Mouse (Mus musculus) forebrain, postnatal 0 days (tissue): ENCODE results near the gene Col6a2. TPM values are rescaled to one million over a fixed set of nuclear protein-coding genes. Genes with fewer than 3 reads are reported as not detected.

Experiments
- ATAC-seq: fragments of 200-750 bp; cut with Nextera tagmentation; 2 replicates; pipeline ENCODE4 v1.8.0; 2017; ENCODE audit warnings: mild to moderate bottlenecking, moderate library complexity
- DNase-seq: peaks from one replicate; pipeline ENCODE4 v3.0.0-alpha.2; 2015
- H3K27ac ChIP-seq: fragments of 300-500 bp; sonication (generic); 2 replicates; pipeline ENCODE4 v1.5.1; 2014; ENCODE audit warnings: low read depth, mild to moderate bottlenecking, antibody characterized with exemption, low read length, moderate library complexity, mixed read lengths
- H3K27me3 ChIP-seq: fragments of 300-500 bp; sonication (generic); 2 replicates; pipeline ENCODE4 v1.6.1; 2014; ENCODE audit warnings: mild to moderate bottlenecking, low read length, mixed read lengths; ENCODE audit not compliant: insufficient read depth
- H3K36me3 ChIP-seq: fragments of 300-500 bp; sonication (generic); 2 replicates; pipeline ENCODE4 v1.6.1; 2014; ENCODE audit warnings: mild to moderate bottlenecking, moderate library complexity; ENCODE audit not compliant: insufficient read depth
- H3K4me1 ChIP-seq: fragments of 300-500 bp; sonication (generic); 2 replicates; pipeline ENCODE4 v1.6.1; 2014; ENCODE audit warnings: antibody characterized with exemption; ENCODE audit not compliant: insufficient read depth
- H3K4me2 ChIP-seq: fragments of 300-500 bp; sonication (generic); 2 replicates; pipeline ENCODE4 v1.6.1; 2014; ENCODE audit warnings: low read depth, mild to moderate bottlenecking, moderate library complexity
- H3K4me3 ChIP-seq: fragments of 300-500 bp; sonication (generic); 2 replicates; pipeline ENCODE4 v1.5.1; 2014; ENCODE audit warnings: low read depth, low read length, mixed read lengths
- H3K9ac ChIP-seq: fragments of 300-500 bp; sonication (generic); 2 replicates; pipeline ENCODE4 v1.6.1; 2014; ENCODE audit warnings: mild to moderate bottlenecking
- H3K9me3 ChIP-seq: fragments of 300-500 bp; sonication (generic); 2 replicates; pipeline ENCODE4 v1.6.1; 2016; ENCODE audit warnings: low read length
- CTCF ChIP-seq: sonication (generic); IDR thresholded peaks from 2 replicates; pipeline ENCODE4 v1.5.1; 2016; ENCODE audit warnings: antibody characterized with exemption, control low read depth, low read depth
- WGBS: fragments of 180-500 bp; shearing (Covaris S2); extraction: QIAGEN DNeasy Blood & Tissue Kit; methylation state at CpG from one replicate; pipeline ENCODE4 v1.1.7; 2014; 5-methylcytosine and 5-hydroxymethylcytosine counted together
- polyA plus RNA-seq: library from polyadenylated mRNA; unstranded; fragments of >200 nt; fragmentation: Nextera tagmentation; extraction: Ambion mirVana; gene quantifications from 2 replicates; pipeline ENCODE4 v1.2.1, GENCODE M21; 2015
- total RNA-seq: library from RNA; depleted of rRNA; stranded (reverse); fragments of >200 nt; gene quantifications from 2 replicates; pipeline ENCODE4 v1.2.3, GENCODE M21; 2014

Col6a2 gene
- total and polyA plus RNA-seq, 2 experiments from 2014 or later: 11.6 to 21.5 TPM

DNA sequence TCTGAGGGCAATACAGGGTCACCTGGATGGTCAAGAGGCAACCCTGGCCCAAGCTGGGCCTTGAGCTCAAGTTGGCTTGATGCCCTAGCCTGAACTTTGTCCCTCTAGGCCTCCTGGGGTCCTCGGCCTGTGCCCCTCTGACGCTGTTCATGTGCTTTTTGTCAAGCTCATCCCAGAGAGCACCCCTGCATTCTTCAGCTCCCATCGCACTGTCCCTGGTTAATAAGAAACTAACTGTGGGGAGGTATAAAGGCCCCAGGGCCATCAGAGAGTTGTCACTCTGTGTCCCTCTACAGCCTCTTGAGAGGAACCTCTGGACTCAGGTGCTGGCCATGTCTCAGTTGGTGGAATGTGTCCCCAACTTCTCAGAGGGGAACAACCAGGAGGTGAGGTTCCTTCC, 48.1 kb downstream of the Col6a2 start, which contains the start of gene Ftcd:
Gene Ftcd (plus strand): TSS at position 275 of the 400 bp plus-strand sequence.
- Histone ChIP-seq H3K27ac (no peak within 1 kb of the TSS), H3K9ac (no peak within 1 kb of the TSS), H3K9me3 (no peaks in the 10 kb centered on the region), H3K27me3 (no peaks in the 10 kb centered on the region), H3K4me3 (no peak within 1 kb of the TSS), H3K36me3 (no peaks in the 10 kb centered on the region), H3K4me1 (no peaks in the 10 kb centered on the region), H3K4me2 (no peak within 1 kb of the TSS)
- WGBS: 91% methylated on average over 3 of the region's 3 CpGs
- TF ChIP-seq CTCF: no peak
- no peak for ATAC-seq
- DNase-seq: no peak

DNA sequence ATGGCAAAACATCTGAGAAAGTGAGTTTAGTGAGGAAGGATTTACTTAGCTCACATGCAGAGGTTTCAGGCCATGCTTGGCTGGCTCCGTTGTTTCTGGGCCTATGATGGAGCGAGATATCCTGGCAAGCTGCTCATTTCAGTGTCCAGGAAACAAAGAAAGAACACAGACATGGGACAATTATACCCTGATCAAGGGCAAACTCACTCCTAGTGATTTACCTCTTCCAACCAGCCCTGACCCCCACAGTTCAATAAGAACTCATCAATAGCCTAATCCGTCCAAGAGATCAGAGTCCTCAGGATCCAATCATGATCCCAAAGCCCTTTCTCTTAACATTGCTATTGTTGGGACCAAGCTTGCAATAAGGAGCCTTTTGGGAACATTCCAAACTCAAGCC, 51.3 kb downstream of the Col6a2 start:
- Histone ChIP-seq H3K36me3 (no peaks in the 10 kb centered on the region), H3K27me3 (no peaks in the 10 kb centered on the region), H3K4me2 (no peak overlapping the region), H3K4me3 (no peak overlapping the region), H3K4me1 (no peaks in the 10 kb centered on the region), H3K27ac (no peak overlapping the region), H3K9ac (no peak overlapping the region), H3K9me3 (no peaks in the 10 kb centered on the region)
- no peak for DNase-seq
- WGBS: 25% methylated on average over 3 of the region's 3 CpGs
- no peak for TF ChIP-seq CTCF
- no peak for ATAC-seq

DNA sequence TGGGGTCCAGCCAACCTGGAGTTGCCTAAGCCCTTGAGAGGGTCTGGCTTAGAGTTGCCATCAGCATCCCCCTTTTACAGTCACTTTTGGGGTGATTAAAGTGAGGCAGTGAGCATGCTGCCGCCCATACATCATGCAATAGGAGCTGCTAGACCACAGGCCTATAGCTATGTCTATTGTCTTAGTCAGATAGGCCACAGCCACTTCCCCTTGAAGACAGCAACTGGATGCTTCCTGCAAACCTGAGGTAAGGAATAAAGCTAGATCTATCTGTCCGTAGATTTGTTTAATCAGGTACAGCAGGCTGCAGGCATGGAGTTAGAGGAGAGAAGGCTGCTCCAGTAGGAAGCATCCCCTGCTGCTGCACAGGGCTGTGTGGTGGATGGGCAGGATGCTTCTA, 52.4 kb downstream of the Col6a2 start:
- WGBS: 75% methylated on average over 2 of the region's 2 CpGs
- no peak overlapping the region for H3K4me3 ChIP-seq
- H3K4me1 ChIP-seq: no peaks in the 10 kb centered on the region
- H3K36me3 ChIP-seq: no peaks in the 10 kb centered on the region
- H3K27ac ChIP-seq: no peak overlapping the region
- H3K4me2 ChIP-seq: no peak overlapping the region
- H3K9me3 ChIP-seq: no peaks in the 10 kb centered on the region
- no peak for TF ChIP-seq CTCF
- no peaks in the 10 kb centered on the region for H3K27me3 ChIP-seq
- DNase-seq (no peak), ATAC-seq (no peak)
- no peak overlapping the region for H3K9ac ChIP-seq

DNA sequence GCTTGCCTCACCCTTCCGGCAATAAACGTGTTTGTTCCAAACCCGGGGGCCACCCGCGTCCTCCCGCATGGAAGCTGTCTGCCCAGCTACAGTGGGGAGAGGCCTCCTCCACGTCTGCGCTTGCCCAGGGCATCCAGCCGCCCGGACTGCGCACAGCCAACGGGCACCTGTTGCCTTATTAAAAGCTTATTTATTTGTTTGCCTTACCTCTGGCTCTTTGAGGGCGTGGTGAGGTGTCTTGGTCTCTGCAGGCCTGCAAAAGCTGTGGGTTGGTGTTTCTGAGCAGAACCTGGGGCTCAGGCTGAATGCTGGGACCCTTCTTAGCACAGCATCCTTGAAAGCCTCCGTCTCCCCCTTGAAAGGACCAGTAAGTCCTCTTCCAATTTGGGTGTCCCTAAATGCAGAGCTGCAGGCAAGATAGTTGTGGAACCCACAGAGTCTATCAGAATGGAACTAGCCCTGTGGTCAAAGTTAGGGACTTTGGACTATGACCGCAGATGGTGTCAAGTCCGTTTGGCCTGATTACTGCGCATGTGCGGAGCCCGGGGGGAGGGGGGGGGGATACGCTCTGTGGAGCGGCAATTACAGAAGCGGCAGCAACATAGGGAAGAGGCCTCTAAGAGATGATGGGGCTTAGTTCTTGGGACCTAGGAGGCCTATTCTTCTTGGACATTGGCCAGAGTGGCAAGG, 53.3 kb downstream of the Col6a2 start:
- DNase-seq (no peak), ATAC-seq (no peak)
- H3K36me3 ChIP-seq: no peaks in the 10 kb centered on the region
- no peak overlapping the region for H3K4me2 ChIP-seq
- WGBS: 93% methylated on average over 22 of the region's 22 CpGs
- H3K4me1 ChIP-seq: no peaks in the 10 kb centered on the region
- no peak for TF ChIP-seq CTCF
- H3K27ac ChIP-seq: no peak overlapping the region
- no peaks in the 10 kb centered on the region for H3K9me3 ChIP-seq
- no peaks in the 10 kb centered on the region for H3K27me3 ChIP-seq
- no peak overlapping the region for H3K9ac ChIP-seq
- H3K4me3 ChIP-seq: no peak overlapping the region

DNA sequence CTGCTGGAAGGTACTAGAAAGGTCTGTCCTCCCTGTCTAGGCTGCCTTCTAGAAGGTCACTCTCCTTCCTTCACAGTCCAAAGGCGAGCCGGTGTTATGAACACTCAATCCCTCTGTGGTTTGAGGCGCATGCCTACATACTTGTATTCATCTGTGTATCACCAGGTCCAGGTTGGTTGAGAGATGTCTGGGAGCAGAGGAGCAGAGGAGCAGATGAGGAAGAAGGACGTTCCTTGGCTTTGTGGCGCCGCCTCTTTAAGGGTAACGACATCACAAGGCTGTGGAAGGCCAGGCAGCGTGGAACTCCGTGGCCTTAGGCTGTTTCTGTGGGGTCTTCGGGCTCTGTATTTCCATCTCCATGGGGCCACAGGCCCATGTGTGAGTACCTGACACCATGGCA, 61.5 kb downstream of the Col6a2 start, which contains the start of gene Spatc1l:
Gene Spatc1l (plus strand): TSS at position 301 of the 400 bp plus-strand sequence.
- WGBS: 90% methylated on average over 10 of the region's 10 CpGs
- Histone ChIP-seq H3K4me2 (no peak within 1 kb of the TSS), H3K4me1 (no peaks in the 10 kb centered on the region), H3K27ac (no peak within 1 kb of the TSS), H3K36me3 (no peaks in the 10 kb centered on the region), H3K27me3 (no peaks in the 10 kb centered on the region), H3K9me3 (no peaks in the 10 kb centered on the region), H3K4me3 (no peak within 1 kb of the TSS), H3K9ac (no peak within 1 kb of the TSS)
- ATAC-seq (no peak), DNase-seq (no peak)
- TF ChIP-seq CTCF: no peak

DNA sequence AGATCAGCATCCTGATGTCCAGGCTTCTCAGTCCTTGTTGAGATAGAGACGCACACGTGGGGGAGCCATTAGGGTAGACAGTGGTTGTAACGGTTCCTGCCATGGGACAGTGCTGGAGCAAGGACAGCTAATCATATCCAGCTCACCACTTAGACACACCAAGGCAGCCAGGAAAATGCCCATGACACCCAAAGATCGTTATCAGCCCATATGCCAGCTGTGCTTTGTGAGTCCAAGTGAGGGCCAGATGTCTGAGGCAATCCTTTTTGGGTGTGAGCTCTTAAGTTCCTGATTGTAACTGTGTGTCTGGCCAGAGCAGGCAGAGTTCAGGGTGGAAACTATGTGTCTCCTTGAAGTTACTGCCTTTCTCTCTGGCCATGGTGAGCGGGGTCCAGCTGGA, 69.4 kb downstream of the Col6a2 start:
- H3K4me1 ChIP-seq: no peaks in the 10 kb centered on the region
- no peak overlapping the region for H3K27ac ChIP-seq
- no peak overlapping the region for H3K4me3 ChIP-seq
- ATAC-seq (no peak), DNase-seq (no peak)
- no peaks in the 10 kb centered on the region for H3K27me3 ChIP-seq
- no peak for TF ChIP-seq CTCF
- peaks cover 64% of the 10 kb centered on the region for H3K36me3 ChIP-seq
- H3K4me2 ChIP-seq: no peak overlapping the region
- 95% methylated on average over 5 of the region's 5 CpGs for WGBS
- H3K9ac ChIP-seq: no peak overlapping the region
- H3K9me3 ChIP-seq: no peaks in the 10 kb centered on the region

DNA sequence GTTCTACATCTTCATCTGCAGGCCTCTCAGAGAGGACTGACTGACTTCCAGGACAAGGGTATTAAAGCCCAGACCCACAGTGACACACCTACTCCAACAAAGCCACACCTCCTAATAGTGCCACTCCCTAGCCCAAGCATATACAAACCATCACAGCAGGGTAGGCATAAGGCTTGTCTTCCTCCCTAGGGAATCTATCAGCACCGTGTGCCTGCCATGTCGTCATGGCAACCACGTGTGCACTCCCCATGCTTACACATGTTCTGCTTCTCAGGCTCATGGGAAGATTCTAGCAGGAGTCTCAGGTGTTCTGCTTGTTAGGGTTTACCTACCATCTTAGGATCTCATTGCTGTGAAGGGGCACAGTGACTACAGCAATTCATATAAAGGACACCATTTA, 71.9 kb downstream of the Col6a2 start:
- H3K9ac ChIP-seq: no peak overlapping the region

More for the DNA sequence above, 71.9 kb downstream of the Col6a2 start:
- TF ChIP-seq CTCF: no peak
- no peak overlapping the region for H3K4me3 ChIP-seq
- no peaks in the 10 kb centered on the region for H3K4me1 ChIP-seq
- no peaks in the 10 kb centered on the region for H3K27me3 ChIP-seq
- H3K27ac ChIP-seq: no peak overlapping the region
- H3K9me3 ChIP-seq: no peaks in the 10 kb centered on the region
- DNase-seq (peak; percentile 13), ATAC-seq (no peak)
- WGBS: 66% methylated on average over 3 of the region's 3 CpGs
- no peak overlapping the region for H3K4me2 ChIP-seq
- peaks cover 88% of the 10 kb centered on the region for H3K36me3 ChIP-seq
